Mouse (Mus musculus) T-cell, adult 2 months (primary cell): ENCODE results near the gene Tmem87b.

Experiments used
- DNase-seq: peaks from one replicate; pipeline ENCODE4 v3.0.0; 2022; ENCODE audit warnings: low spot score

The Tmem87b gene

GRCm38 (mm10) chr2:128887866-128888550 lies 70.1 kb downstream of the Tmem87b start:
- no peak for DNase-seq

- DNase-seq, result no peak
Observed at GRCm38 (mm10) chr2:128890661-128891335, 72.9 kb downstream of the Tmem87b start.

- DNase-seq, result no peak
Observed at GRCm38 (mm10) chr2:128892180-128892721, 74.3 kb downstream of the Tmem87b start.

GRCm38 (mm10) chr2:128902843-128903242 lies 84.9 kb downstream of the Tmem87b start:
- no peak for DNase-seq

- DNase-seq, result no peak
Observed at GRCm38 (mm10) chr2:128903661-128904060, 85.7 kb downstream of the Tmem87b start.
